Mouse (Mus musculus): ENCODE data around the gene Rab26. TPM values are rescaled to one million over a fixed set of nuclear protein-coding genes. Genes with fewer than 3 reads are reported as not detected.

The Rab26 gene
- polyA plus RNA-seq, 1 experiment from 2014 or later = 5.7 TPM

- no peak overlapping the region for H3K4me2 ChIP-seq (ENCODE audit: low read length)
- DNase-seq (ENCODE audit: low spot score) (no peak), ATAC-seq (replicated peaks; ENCODE audit: low FRiP score, low TSS enrichment, low read depth) (no peak)
- peaks cover 13% of the 10 kb centered on the region for H3K36me3 ChIP-seq (ENCODE audit: control insufficient read depth, insufficient read depth, low read length)
- no peaks in the 10 kb centered on the region for H3K9me3 ChIP-seq (ENCODE audit: control insufficient read depth, low read length)
- no peak overlapping the region for H3K27ac ChIP-seq (ENCODE audit: low read depth)
- H3K27me3 ChIP-seq (replicated peaks; ENCODE audit: control insufficient read depth, insufficient read depth, low read length) = no peaks in the 10 kb centered on the region
- H3K4me3 ChIP-seq (ENCODE audit: low read depth, low read length) = no peak overlapping the region
- peaks cover 14% of the 10 kb centered on the region; the same call in 1 of the 2 replicates for H3K4me1 ChIP-seq (replicated peaks; ENCODE audit: control insufficient read depth, insufficient read depth, low read length)
- WGBS = 90% methylated on average over 20 of the region's 20 CpGs
- H3K9ac ChIP-seq (ENCODE audit: low read length) = no peak overlapping the region
These were observed 52.8 kb downstream of the Rab26 start for GRCm38 (mm10) chr17:24481027-24481815.

- H3K4me2 ChIP-seq (ENCODE audit: low read length) = no peak overlapping the region
- peak overlapping the region; percentile 30 for H3K27ac ChIP-seq (ENCODE audit: low read depth)
These were observed 53.7 kb downstream of the Rab26 start for GRCm38 (mm10) chr17:24480201-24480826.

GRCm38 (mm10) chr17:24479431-24479830 is 54.6 kb downstream of the Rab26 start:
- WGBS = 19% methylated on average over 1 of the region's 1 CpGs
- ATAC-seq (replicated peaks; ENCODE audit: low FRiP score, low TSS enrichment, low read depth) (no peak), DNase-seq (ENCODE audit: low spot score) (no peak)
- H3K27ac ChIP-seq (ENCODE audit: low read depth) = no peak overlapping the region; the same call in 1 of the 2 replicates
- peak overlapping the region; percentile 72 for H3K4me2 ChIP-seq (ENCODE audit: low read length)
- no peak overlapping the region; the same call in 1 of the 2 replicates for H3K9ac ChIP-seq (ENCODE audit: low read length)
- peak overlapping the region; percentile 93 for H3K4me3 ChIP-seq (ENCODE audit: low read depth, low read length)
- peaks cover 31% of the 10 kb centered on the region for H3K36me3 ChIP-seq (ENCODE audit: control insufficient read depth, insufficient read depth, low read length)
- H3K27me3 ChIP-seq (replicated peaks; ENCODE audit: control insufficient read depth, insufficient read depth, low read length) = no peaks in the 10 kb centered on the region
- H3K4me1 ChIP-seq (replicated peaks; ENCODE audit: control insufficient read depth, insufficient read depth, low read length) = peaks cover 14% of the 10 kb centered on the region; the same call in 1 of the 2 replicates
- no peaks in the 10 kb centered on the region for H3K9me3 ChIP-seq (ENCODE audit: control insufficient read depth, low read length)

More at GRCm38 (mm10) chr17:24480201-24480826, 53.7 kb downstream of the Rab26 start:
- DNase-seq (ENCODE audit: low spot score) = no peak
- Histone ChIP-seq H3K4me3 (ENCODE audit: low read depth, low read length) (no peak overlapping the region), H3K36me3 (ENCODE audit: control insufficient read depth, insufficient read depth, low read length) (peaks cover 22% of the 10 kb centered on the region), H3K9me3 (ENCODE audit: control insufficient read depth, low read length) (no peaks in the 10 kb centered on the region), H3K4me1 (replicated peaks; ENCODE audit: control insufficient read depth, insufficient read depth, low read length) (peaks cover 14% of the 10 kb centered on the region; the same call in 1 of the 2 replicates), H3K9ac (ENCODE audit: low read length) (no peak overlapping the region), H3K27me3 (replicated peaks; ENCODE audit: control insufficient read depth, insufficient read depth, low read length) (no peaks in the 10 kb centered on the region)
- WGBS = 40% methylated on average over 3 of the region's 3 CpGs
- no peak for ATAC-seq (replicated peaks; ENCODE audit: low FRiP score, low TSS enrichment, low read depth)

GRCm38 (mm10) chr17:24478663-24479380 is 55.2 kb downstream of the Rab26 start, which contains the start of gene Mlst8:
TSS of gene Mlst8 (minus strand) at chr17:24479078.
- under 1% methylated on average over 48 of the region's 48 CpGs for WGBS
- no peaks in the 10 kb centered on the region for H3K27me3 ChIP-seq (replicated peaks; ENCODE audit: control insufficient read depth, insufficient read depth, low read length)
- peak within 1 kb of the TSS; percentile 93 for H3K4me3 ChIP-seq (ENCODE audit: low read depth, low read length)
- peaks cover 37% of the 10 kb centered on the region for H3K36me3 ChIP-seq (ENCODE audit: control insufficient read depth, insufficient read depth, low read length)
- peaks cover 14% of the 10 kb centered on the region; the same call in 1 of the 2 replicates for H3K4me1 ChIP-seq (replicated peaks; ENCODE audit: control insufficient read depth, insufficient read depth, low read length)
- peak within 1 kb of the TSS; percentile 72 for H3K4me2 ChIP-seq (ENCODE audit: low read length)
- H3K9me3 ChIP-seq (ENCODE audit: control insufficient read depth, low read length) = no peaks in the 10 kb centered on the region
- H3K27ac ChIP-seq (ENCODE audit: low read depth) = peak within 1 kb of the TSS; percentile 93
- DNase-seq (ENCODE audit: low spot score) (peak; percentile 98), ATAC-seq (replicated peaks; ENCODE audit: low FRiP score, low TSS enrichment, low read depth) (peak; percentile 94)
- H3K9ac ChIP-seq (ENCODE audit: low read length) = peak within 1 kb of the TSS; percentile 84

GRCm38 (mm10) chr17:24477985-24478600 is 55.9 kb downstream of the Rab26 start:
- Histone ChIP-seq H3K4me1 (replicated peaks; ENCODE audit: control insufficient read depth, insufficient read depth, low read length) (peaks cover 14% of the 10 kb centered on the region; the same call in 1 of the 2 replicates), H3K4me3 (ENCODE audit: low read depth, low read length) (peak overlapping the region; percentile 93), H3K27ac (ENCODE audit: low read depth) (0 out of 2 replicates have a peak overlapping the region, but pooled peaks have one; percentile 93), H3K9me3 (ENCODE audit: control insufficient read depth, low read length) (no peaks in the 10 kb centered on the region), H3K27me3 (replicated peaks; ENCODE audit: control insufficient read depth, insufficient read depth, low read length) (no peaks in the 10 kb centered on the region), H3K4me2 (ENCODE audit: low read length) (peak overlapping the region; percentile 72), H3K36me3 (ENCODE audit: control insufficient read depth, insufficient read depth, low read length) (peaks cover 39% of the 10 kb centered on the region), H3K9ac (ENCODE audit: low read length) (peak overlapping the region; percentile 84)
- ATAC-seq (replicated peaks; ENCODE audit: low FRiP score, low TSS enrichment, low read depth) = peak; percentile 36
- WGBS = 42% methylated on average over 11 of the region's 11 CpGs
- no peak for DNase-seq (ENCODE audit: low spot score)

Other genes starting within 250 kb of the Rab26 start
- gene Abca17, start 183.1 kb downstream of the Rab26 start, polyA plus RNA-seq (2014; fragmentation: Nextera tagmentation; extraction: Ambion mirVana) = not detected in 2 replicates
- 12.8 and 15.5 TPM in 2 replicates for gene Abca3, start 182.3 kb downstream of the Rab26 start, polyA plus RNA-seq (2014; fragmentation: Nextera tagmentation; extraction: Ambion mirVana)
- gene Rnps1, start 119.6 kb downstream of the Rab26 start, polyA plus RNA-seq (2014; fragmentation: Nextera tagmentation; extraction: Ambion mirVana) = 267 and 292 TPM in 2 replicates
- gene Eci1, start 107.6 kb downstream of the Rab26 start, polyA plus RNA-seq (2014; fragmentation: Nextera tagmentation; extraction: Ambion mirVana) = 104 and 106 TPM in 2 replicates
- 2.4 TPM in 2 replicates for gene Dnase1l2, start 91.1 kb downstream of the Rab26 start, polyA plus RNA-seq (2014; fragmentation: Nextera tagmentation; extraction: Ambion mirVana)
- gene E4f1, start 63.9 kb downstream of the Rab26 start, polyA plus RNA-seq (2014; fragmentation: Nextera tagmentation; extraction: Ambion mirVana) = 23.2 and 23.8 TPM in 2 replicates
- gene Pgp, start 63.8 kb downstream of the Rab26 start, polyA plus RNA-seq (2014; fragmentation: Nextera tagmentation; extraction: Ambion mirVana) = 73.1 and 81.0 TPM in 2 replicates
- gene Bricd5, start 60.3 kb downstream of the Rab26 start, polyA plus RNA-seq (2014; fragmentation: Nextera tagmentation; extraction: Ambion mirVana) = 0.50 and 0.53 TPM in 2 replicates
- gene Mlst8, start 55.1 kb downstream of the Rab26 start, polyA plus RNA-seq (2014; fragmentation: Nextera tagmentation; extraction: Ambion mirVana) = 32.3 and 32.7 TPM in 2 replicates
- 2.1 and 2.8 TPM in 2 replicates for gene Caskin1, start 45.6 kb downstream of the Rab26 start, polyA plus RNA-seq (2014; fragmentation: Nextera tagmentation; extraction: Ambion mirVana)
- gene Traf7, start 6.3 kb downstream of the Rab26 start, polyA plus RNA-seq (2014; fragmentation: Nextera tagmentation; extraction: Ambion mirVana) = 97.3 and 104 TPM in 2 replicates
- 26.8 and 28.4 TPM in 2 replicates for gene Pkd1, start 15.6 kb upstream of the Rab26 start, polyA plus RNA-seq (2014; fragmentation: Nextera tagmentation; extraction: Ambion mirVana)
- gene Tsc2, start 98.4 kb upstream of the Rab26 start, polyA plus RNA-seq (2014; fragmentation: Nextera tagmentation; extraction: Ambion mirVana) = 55.8 and 59.3 TPM in 2 replicates
- gene Nthl1, start 98.5 kb upstream of the Rab26 start, polyA plus RNA-seq (2014; fragmentation: Nextera tagmentation; extraction: Ambion mirVana) = 18.6 and 22.9 TPM in 2 replicates
- 51.7 and 58.2 TPM in 2 replicates for gene Slc9a3r2, start 116.1 kb upstream of the Rab26 start, polyA plus RNA-seq (2014; fragmentation: Nextera tagmentation; extraction: Ambion mirVana)
- not detected in 2 replicates for gene Npw, start 124.2 kb upstream of the Rab26 start, polyA plus RNA-seq (2014; fragmentation: Nextera tagmentation; extraction: Ambion mirVana)
- gene Zfp598, start 135.5 kb upstream of the Rab26 start, polyA plus RNA-seq (2014; fragmentation: Nextera tagmentation; extraction: Ambion mirVana) = 28.0 and 30.6 TPM in 2 replicates
- 7.5 and 7.7 TPM in 2 replicates for gene Syngr3, start 155.7 kb upstream of the Rab26 start, polyA plus RNA-seq (2014; fragmentation: Nextera tagmentation; extraction: Ambion mirVana)
- gene Gfer, start 161.9 kb upstream of the Rab26 start, polyA plus RNA-seq (2014; fragmentation: Nextera tagmentation; extraction: Ambion mirVana) = 48.1 and 48.5 TPM in 2 replicates
- 6.4 and 7.2 TPM in 2 replicates for gene Noxo1, start 162.0 kb upstream of the Rab26 start, polyA plus RNA-seq (2014; fragmentation: Nextera tagmentation; extraction: Ambion mirVana)
- 86.2 and 90.1 TPM in 2 replicates for gene Tbl3, start 173.4 kb upstream of the Rab26 start, polyA plus RNA-seq (2014; fragmentation: Nextera tagmentation; extraction: Ambion mirVana)
- gene Rnf151, start 183.9 kb upstream of the Rab26 start, polyA plus RNA-seq (2014; fragmentation: Nextera tagmentation; extraction: Ambion mirVana) = 0.15 TPM in 2 replicates
- gene Rps2, start 183.9 kb upstream of the Rab26 start, polyA plus RNA-seq (2014; fragmentation: Nextera tagmentation; extraction: Ambion mirVana) = 1,745 and 1,859 TPM in 2 replicates
- gene Ndufb10, start 190.3 kb upstream of the Rab26 start, polyA plus RNA-seq (2014; fragmentation: Nextera tagmentation; extraction: Ambion mirVana) = 258 and 296 TPM in 2 replicates
- not detected in 2 replicates for gene Rpl3l, start 193.6 kb upstream of the Rab26 start, polyA plus RNA-seq (2014; fragmentation: Nextera tagmentation; extraction: Ambion mirVana)
- gene Msrb1, start 202.4 kb upstream of the Rab26 start, polyA plus RNA-seq (2014; fragmentation: Nextera tagmentation; extraction: Ambion mirVana) = 32.3 and 33.9 TPM in 2 replicates
- 0.24 and 1.1 TPM in 2 replicates for gene Hs3st6, start 218.8 kb upstream of the Rab26 start, polyA plus RNA-seq (2014; fragmentation: Nextera tagmentation; extraction: Ambion mirVana)